Mouse (Mus musculus): Measurements from ENCODE around the gene Kcnmb1.

The Kcnmb1 gene

DNA sequence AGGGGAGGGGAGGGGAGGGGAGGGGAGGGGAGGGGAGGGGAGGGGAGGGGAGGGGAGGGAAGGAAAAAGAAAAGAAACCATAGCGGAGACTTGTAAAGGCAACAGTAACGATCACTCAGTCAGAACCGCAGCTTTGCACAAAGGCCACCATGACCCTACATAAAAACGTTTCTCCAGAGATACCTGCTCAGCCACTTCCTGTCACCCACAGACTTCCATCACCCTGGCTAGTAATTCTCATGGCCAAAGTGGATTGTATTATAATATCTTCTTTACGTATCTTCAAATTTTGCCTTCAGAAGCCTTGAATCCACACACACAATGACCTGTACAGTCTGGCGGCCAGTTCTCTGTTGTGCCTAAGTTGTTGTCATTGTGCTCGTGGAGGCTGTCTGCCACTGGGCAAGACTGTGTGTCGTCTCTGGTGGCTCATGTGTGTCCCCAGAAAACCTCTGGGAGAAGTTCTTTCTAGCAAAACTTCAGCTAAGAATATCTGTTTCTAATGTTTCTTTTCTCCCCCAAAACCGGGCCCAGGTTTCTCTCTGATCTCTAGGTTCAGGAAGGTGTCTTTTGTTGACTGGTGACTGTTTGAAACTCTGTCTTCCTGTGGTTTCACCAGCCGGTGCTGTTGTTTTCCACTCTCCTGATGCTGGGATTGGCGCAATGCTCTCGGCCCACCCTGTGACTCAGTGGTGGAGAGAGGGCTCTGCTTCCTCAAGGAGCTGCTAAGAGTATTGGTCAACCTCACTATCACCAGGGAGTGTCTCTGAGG lies 46.7 kb downstream of the Kcnmb1 start:
- TF ChIP-seq NANOG (IDR thresholded peaks at IDR 0.05; ENCODE audit: borderline replicate concordance, low read length) = no peak
- no peak for TF ChIP-seq CTCF (conservative IDR thresholded peaks at IDR 0.05; ENCODE audit: low read length)
- TF ChIP-seq POU5F1 (IDR thresholded peaks at IDR 0.05; ENCODE audit: borderline replicate concordance, low read length) = no peak
- H3K36me3 ChIP-seq (ENCODE audit: insufficient read depth, low read length) = no peaks in the 10 kb centered on the region
- H3K27me3 ChIP-seq (ENCODE audit: insufficient read depth, low read length) = peaks cover 11% of the 10 kb centered on the region; the same call in 1 of the 2 replicates
- no peaks in the 10 kb centered on the region for H3K9me3 ChIP-seq (ENCODE audit: low read length)
- H3K4me1 ChIP-seq (replicated peaks; ENCODE audit: low read depth, low read length) = peaks cover 8% of the 10 kb centered on the region
- no peak overlapping the region for H3K4me3 ChIP-seq (replicated peaks; ENCODE audit: low read length)

DNA sequence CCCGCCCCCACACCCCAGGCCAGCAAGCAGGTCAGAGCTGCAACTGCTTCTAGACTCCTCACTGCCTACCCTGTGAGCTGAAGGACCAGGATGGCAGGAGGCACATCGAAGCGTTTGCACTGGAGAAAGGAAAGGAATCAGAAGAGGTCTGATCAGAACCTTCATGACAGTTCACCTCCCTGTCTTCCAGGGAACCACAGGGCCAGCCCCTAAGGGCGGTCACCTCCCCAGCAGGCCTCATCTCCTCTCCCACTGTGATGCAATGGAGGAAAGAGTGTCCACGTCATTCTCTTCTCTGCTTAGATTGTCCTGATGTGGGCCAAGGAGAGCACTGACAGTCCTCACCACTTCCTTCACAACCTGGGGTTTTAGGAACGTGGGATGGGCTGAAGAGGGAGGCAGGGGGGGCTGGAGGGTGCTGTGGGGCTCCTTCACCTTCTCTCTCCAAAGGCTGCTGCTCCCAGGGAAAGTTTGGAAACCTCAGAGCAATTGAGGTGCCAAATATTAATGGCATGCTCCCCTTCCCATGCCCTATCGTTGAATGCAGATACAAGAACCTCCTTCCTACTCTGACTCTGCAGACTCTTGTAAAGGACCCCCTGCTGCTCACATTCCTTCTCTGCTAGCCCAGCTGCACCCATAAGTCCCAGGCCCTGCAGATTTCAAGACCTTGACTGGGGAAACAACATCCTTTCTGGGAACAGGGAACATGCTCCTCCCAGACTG lies 47.5 kb downstream of the Kcnmb1 start:
- Histone ChIP-seq H3K27me3 (ENCODE audit: insufficient read depth, low read length) (peaks cover 8% of the 10 kb centered on the region; the same call in 1 of the 2 replicates), H3K4me3 (replicated peaks; ENCODE audit: low read length) (no peak overlapping the region), H3K4me1 (replicated peaks; ENCODE audit: low read depth, low read length) (peaks cover 8% of the 10 kb centered on the region), H3K9me3 (ENCODE audit: low read length) (no peaks in the 10 kb centered on the region), H3K36me3 (ENCODE audit: insufficient read depth, low read length) (no peaks in the 10 kb centered on the region)
- TF ChIP-seq NANOG (IDR thresholded peaks at IDR 0.05; ENCODE audit: borderline replicate concordance, low read length) (no peak), POU5F1 (IDR thresholded peaks at IDR 0.05; ENCODE audit: borderline replicate concordance, low read length) (no peak), CTCF (conservative IDR thresholded peaks at IDR 0.05; ENCODE audit: low read length) (no peak)

DNA sequence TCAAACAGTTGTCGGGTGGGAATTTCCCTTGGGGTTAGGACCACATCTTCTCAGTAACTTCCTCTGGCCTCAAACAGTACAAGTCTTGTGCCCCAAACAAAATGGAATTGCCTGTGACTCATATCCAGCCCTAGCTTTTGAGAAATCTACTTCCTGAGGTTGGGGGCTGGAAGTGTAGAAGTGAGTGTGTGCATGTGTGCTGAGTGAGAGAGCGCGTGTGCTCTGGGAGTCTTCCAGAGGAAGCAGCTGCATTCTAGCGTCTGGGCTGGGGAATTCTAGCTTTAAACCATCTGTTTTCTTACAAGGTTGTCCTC lies 48.0 kb downstream of the Kcnmb1 start:
- Histone ChIP-seq H3K4me1 (replicated peaks; ENCODE audit: low read depth, low read length) (peaks cover 8% of the 10 kb centered on the region), H3K27me3 (ENCODE audit: insufficient read depth, low read length) (peaks cover 8% of the 10 kb centered on the region; the same call in 1 of the 2 replicates), H3K4me3 (replicated peaks; ENCODE audit: low read length) (no peak overlapping the region), H3K9me3 (ENCODE audit: low read length) (no peaks in the 10 kb centered on the region), H3K36me3 (ENCODE audit: insufficient read depth, low read length) (no peaks in the 10 kb centered on the region)
- TF ChIP-seq CTCF (conservative IDR thresholded peaks at IDR 0.05; ENCODE audit: low read length) (no peak), POU5F1 (IDR thresholded peaks at IDR 0.05; ENCODE audit: borderline replicate concordance, low read length) (no peak), NANOG (IDR thresholded peaks at IDR 0.05; ENCODE audit: borderline replicate concordance, low read length) (no peak)

DNA sequence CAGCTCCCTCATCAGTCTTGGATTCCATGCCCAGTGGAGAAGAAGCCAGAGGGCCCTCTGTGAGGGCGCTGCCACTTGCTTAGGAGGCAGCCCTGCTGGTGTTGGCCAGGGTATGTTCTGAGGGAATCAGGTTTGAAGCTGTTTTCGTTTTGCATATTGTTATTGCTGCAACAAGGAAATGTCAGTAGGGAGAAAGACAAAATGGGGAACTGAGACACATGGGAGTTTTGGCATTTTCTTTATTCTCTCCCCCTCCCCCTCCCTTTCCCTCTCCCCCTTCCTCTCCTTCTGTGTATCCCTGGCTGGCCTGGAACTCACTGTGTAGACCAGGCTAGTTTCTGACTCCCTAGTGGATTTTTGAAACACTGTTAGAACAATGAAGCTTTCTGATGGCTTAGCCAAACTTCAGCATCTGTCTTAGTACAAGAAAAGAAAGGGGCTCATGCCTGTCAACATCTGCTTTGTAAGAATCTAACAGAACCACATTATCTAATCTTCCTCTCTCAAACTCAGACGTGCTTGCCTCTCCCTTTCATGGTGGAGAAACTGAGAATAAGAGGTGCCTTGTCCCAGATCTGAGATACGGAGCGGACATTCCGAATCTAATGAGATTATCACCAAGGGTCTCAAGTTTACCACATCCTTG lies 49.3 kb downstream of the Kcnmb1 start:
- Histone ChIP-seq H3K4me3 (replicated peaks; ENCODE audit: low read length) (no peak overlapping the region), H3K27me3 (ENCODE audit: insufficient read depth, low read length) (peaks cover under 1% of the 10 kb centered on the region; the same call in 1 of the 2 replicates), H3K36me3 (ENCODE audit: insufficient read depth, low read length) (no peaks in the 10 kb centered on the region), H3K4me1 (replicated peaks; ENCODE audit: low read depth, low read length) (peaks cover 8% of the 10 kb centered on the region), H3K9me3 (ENCODE audit: low read length) (no peaks in the 10 kb centered on the region)
- TF ChIP-seq CTCF (conservative IDR thresholded peaks at IDR 0.05; ENCODE audit: low read length) (no peak), POU5F1 (IDR thresholded peaks at IDR 0.05; ENCODE audit: borderline replicate concordance, low read length) (no peak), NANOG (IDR thresholded peaks at IDR 0.05; ENCODE audit: borderline replicate concordance, low read length) (no peak)

Data from E14TG2a.4 (cell line).